Mouse (Mus musculus): ENCODE measurements at regions not wholly inside any gene's neighbourhood (a gene's known extent, or its start where the extent isn't known, plus 50 kb on each side); places are given as distances from the start of the nearest gene placed in this dataset.

- DNase-seq, result no peak
Observed at GRCm38 (mm10) chr3:157842872-157843271, 82.0 kb downstream of the Cth start.

DNA sequence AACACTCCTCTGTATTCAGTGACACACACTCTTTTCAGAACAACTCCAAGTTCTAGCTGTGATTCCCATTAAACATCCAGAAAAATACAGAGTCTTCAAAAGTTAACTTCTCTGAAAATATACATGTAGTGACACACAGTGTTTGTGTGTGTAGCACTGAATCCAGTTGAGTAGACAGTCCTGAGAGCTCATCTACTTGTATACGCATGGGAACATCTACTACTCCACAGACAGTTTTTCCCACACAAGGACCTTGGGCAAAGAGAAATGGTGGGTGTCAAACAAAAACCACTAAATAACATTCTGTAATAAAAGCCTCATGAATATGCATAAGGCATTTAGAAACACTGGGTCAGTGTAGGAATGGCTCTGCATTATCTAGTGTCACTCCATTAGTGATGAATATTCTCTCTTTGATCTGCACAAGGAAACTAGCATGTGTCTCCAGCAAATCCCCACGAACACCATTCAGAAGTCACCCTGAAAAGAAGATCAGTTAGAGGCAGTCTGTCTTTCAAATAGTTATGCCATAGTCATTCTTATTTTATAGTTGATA is 83.6 kb downstream of the Cth start:
- DNase-seq, result no peak

- DNase-seq, result no peak
Observed at GRCm38 (mm10) chr3:157804307-157804706, 120.6 kb downstream of the Cth start.

DNA sequence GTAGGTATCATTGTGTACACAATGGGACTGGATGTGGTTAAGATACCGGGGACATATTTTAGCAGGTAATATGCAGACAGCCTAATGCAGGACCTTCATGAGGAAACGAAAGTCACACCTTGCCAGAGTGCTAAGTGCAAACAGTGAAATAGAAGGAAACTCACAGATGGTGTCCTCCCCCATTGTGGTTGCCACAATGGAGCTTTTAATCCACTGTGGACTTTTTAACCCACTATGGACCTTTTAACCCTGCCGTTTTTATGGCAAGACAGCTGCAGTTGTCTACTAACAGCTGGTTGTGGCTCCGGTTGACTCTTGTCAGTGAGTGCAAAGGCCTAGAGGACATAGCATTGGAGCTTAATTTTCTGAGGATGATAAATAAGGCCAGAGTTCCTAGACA is 121.5 kb downstream of the Cth start:
- DNase-seq, result no peak

DNA sequence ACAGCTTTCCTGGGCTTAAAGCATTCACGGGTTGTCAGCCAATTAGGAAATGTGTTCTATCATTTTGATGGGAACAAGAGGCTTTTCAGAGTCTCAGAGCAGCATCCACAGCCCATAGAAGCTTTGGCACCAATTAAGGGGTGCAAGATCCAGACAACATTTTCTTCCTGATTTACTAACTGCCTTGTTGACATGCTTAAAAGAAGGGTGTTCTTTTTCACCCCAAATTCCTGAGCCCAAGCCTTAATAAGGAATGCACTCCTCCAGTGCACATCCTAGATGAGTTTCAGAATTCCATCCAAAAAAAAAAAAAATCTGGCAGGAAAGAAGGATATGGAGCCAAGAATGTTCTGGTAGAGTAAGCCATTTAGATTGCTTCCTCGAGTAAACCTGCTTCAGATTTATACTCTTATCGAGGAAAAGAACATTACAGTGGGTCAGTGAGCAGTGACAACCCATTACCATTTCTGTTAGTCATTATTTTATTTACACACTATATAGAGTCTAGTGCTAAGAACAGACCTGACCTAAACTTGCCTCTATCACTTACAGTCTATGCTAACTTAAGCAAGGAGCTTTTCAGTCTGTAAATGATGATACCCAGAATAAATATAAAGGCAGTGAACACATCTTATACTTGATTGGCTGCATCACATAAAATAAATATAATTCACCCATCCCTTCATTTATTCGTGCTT is 137.2 kb downstream of the Cth start:
- DNase-seq, result no peak

DNA sequence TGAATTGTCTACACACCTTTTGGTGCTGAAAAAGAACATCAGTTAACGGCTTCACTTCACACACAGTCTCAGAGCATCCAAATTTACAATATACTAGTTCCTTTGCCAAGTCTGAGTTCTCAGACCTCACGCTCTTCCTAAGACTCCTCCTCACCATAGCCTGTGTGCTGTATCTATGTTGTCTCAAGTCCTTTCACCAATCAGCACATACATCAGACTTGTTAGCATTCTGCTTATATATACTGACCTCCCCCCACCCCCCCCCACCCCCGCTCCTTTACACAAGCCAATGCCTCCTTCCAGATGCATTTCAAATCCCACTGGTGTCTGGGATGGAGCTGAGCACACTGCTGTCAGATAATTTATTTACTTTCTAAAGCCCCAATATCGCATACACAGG is 143.8 kb downstream of the Cth start:
- DNase-seq, result no peak

- DNase-seq, result no peak
Observed at GRCm38 (mm10) chr3:157777779-157778178, 147.1 kb downstream of the Cth start.

DNA sequence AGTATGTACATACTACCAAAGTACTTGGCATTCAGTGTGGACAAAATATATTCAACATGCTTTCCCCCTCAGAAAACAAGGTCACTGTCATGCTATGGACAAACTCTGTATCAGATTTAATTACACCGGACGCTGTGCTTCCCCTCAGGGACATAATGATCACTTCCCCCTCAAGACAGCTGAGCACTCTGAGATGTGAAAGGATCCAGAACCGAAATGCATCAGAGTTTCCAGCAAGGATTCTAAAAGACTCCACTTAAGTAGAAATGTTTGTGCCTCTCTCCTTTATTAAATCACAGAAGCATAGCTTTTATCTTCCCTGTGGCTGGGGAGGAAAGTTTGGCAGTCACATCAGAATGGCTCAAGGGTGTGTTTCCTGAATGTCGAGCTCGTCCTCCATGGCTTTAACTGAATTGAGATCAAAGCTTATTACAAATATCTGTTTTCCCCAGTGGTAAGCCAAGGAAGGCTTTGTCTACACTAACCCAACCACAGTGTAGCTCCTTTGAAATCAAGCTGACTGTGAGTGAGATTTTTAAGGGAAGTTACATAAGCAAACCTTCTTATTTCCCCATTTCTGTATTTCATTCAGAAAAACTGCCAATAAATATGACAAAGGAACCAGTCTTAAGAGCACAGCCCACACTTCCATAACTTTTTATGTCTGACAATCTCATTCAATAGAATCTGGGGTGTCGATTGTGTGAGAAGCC is 161.2 kb downstream of the Cth start:
- no peak for DNase-seq

GRCm38 (mm10) chr3:157759856-157760255 is 165.0 kb downstream of the Cth start:
- DNase-seq, result no peak

GRCm38 (mm10) chr3:157754826-157755225 is 170.1 kb downstream of the Cth start:
- DNase-seq, result no peak

- no peak for DNase-seq
Observed at GRCm38 (mm10) chr3:157750266-157750665, 174.6 kb downstream of the Cth start.

DNA sequence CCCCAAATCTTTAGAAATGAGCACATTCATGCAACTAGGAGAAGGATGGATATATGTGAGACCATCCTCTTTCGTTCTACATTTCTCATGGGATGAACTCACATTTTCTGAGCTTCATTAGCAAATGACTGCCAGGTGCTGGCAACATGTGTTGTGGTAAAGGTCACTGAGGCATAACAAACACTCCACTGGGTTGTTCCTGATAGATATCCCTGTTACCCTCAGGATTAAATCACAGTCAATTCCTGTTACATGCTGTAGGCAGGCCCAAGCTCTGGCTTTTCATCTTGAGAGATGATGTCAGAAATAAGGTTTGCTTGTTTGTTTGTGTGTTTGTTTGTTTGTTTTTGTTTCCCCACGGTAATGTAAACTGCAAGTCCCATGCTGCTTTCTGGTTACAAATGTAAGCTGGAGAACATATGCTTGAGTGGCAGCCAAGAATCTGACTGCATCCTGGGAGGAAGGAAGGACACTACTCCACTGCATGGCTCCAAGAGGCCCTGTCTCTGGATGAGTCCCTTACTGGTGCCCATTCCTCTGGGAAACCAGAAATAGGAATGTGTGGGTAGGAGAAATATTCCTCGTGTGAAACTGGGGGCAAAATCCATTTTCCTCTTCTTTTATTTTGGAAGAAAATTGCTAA is 176.4 kb downstream of the Cth start:
- no peak for DNase-seq

DNA sequence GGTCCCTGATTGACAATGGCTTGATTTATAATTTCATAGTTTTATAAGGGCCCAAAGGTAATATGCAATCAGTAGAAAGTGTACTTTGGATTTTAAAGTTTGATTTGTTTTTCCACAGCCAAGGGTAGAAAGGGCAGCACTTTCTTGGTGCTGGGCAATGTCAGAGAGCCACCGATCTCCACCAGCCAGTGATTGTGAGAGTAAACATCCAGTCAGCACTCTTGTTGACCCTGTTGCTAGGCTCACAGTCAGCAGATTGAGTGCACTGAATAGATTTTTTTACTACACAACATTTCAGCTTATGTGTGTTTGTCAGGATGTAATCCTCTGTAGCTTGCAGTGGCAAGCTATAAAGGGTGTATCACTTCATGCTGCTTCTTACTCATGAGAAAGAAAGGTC is 176.3 kb downstream of the Ptger3 start:
- DNase-seq, result no peak

- DNase-seq, result no peak
Observed at GRCm38 (mm10) chr3:157739628-157740294, 173.1 kb downstream of the Ptger3 start.

GRCm38 (mm10) chr3:157732136-157732940 is 165.6 kb downstream of the Ptger3 start:
- no peak for DNase-seq

- DNase-seq, result no peak
Observed at GRCm38 (mm10) chr3:157729711-157730367, 163.1 kb downstream of the Ptger3 start.

- no peak for DNase-seq
Observed at GRCm38 (mm10) chr3:157724542-157724941, 157.8 kb downstream of the Ptger3 start.

DNA sequence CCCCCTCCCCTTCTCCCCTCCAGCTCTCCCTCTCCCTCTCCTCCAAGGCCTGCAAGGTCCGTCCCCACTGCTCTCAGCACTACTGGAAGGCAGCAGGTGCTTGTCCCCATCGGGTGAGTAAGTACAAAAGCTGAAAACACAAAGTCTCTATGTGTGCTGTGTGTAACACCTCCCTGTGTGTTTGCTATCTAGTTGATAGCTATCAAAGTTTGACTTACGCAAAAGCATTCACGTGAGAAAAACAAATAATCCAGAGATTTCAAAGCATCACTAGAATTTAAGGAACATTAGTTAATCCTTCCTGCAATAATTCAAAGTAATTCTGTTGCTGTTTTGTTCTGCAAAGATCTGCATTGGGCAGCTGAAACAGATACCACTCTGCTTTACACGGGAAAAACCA is 156.5 kb downstream of the Ptger3 start:
- DNase-seq, result no peak

- peak; percentile 55 for DNase-seq
Observed at GRCm38 (mm10) chr3:157717313-157717921, 150.7 kb downstream of the Ptger3 start.

DNA sequence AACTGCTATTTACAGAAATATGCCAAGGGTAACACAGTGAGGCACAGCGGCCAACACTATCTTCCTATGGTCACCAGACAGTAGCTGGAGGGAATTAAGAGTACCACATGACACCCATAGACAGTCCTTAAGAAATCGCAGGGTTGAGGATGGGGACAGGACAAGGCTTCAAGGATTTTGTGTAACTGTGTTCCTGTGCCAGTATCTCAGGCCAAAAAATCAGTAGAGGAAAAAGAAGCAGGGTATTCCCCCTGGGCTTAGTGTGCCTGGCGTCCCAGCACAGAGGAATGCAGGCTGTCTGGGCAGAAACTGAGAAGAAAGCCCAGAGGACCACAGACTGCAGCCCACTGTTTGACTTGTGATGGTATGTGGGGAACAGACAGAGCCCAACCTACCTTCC is 147.3 kb downstream of the Ptger3 start:
- DNase-seq, result no peak

DNA sequence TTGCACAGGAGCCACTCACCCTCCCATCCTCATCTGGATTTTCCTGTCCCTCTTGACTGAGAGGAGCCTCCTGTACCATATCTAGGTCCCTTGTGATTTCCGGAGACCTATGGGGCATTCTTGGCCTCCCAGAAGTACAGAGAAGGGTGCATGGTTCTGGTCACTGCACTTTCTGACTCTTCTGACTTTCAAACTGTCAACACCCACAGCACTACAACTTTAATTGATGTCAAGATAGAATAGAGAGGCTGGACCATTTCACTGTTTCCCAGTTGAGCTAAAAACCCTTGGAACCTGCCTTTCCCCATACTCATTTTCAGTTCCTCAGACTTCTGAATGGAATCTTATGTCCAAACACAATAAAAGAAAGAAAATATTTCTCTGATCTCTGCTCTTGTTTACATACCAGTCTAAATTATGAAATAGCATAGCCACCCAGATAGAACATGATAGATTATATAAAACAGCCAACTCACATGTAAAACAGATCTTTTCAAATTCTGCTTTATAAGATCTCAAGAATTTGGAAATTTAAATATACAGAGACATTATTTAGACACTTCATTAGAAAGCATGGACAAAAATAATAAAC is 144.2 kb downstream of the Ptger3 start:
- DNase-seq, result no peak

Data from right cerebral cortex, postnatal 25 days (tissue).